Mouse (Mus musculus) cerebellum, adult 2 months (tissue): ENCODE results near the gene Aes.

Experiments
- CTCF ChIP-seq: fragments of 200-500 bp; IDR thresholded peaks from 2 replicates; pipeline ENCODE4 v1.5.1; 2011; ENCODE audit warnings: low read depth, mild to moderate bottlenecking, control low read depth, low read length, moderate library complexity, borderline replicate concordance; ENCODE audit not compliant: insufficient read depth
- POLR2A ChIP-seq: fragments of 200-500 bp; IDR thresholded peaks from 2 replicates; pipeline ENCODE4 v1.6.1; 2011; ENCODE audit warnings: low read length, control low read depth, borderline replicate concordance; ENCODE audit not compliant: insufficient read depth

DNA sequence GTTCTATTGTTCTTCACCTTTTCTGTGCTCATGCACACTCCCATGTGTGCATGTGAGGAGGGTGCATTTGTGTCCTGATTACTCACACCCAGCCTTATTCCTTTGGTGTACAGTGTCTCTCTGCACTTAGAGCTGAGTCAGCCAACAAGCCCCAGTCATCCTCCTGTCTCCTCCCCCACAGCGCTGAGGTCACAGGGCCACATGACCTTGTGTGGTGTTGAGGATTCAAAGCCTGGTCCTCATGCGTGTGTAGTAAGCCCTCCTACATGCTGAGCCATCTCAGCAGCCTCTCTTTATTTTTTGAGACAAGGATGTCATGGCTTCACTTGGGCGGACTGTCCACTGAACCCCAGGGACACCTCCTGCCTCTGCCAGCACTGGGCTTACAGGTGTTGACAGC, 53.5 kb downstream of the Aes start:
- TF ChIP-seq POLR2A (no peak), CTCF (no peak)
